Mouse (Mus musculus) spleen, postnatal 14 days (tissue): Measurements from ENCODE around the gene Hmgcr.

Experiments
- DNase-seq, 2 experiments: peaks; one replicate each; pipeline ENCODE4 v3.0.0; 2021 to 2022; ENCODE audit warnings: low spot score in 2 of 2

Hmgcr gene

GRCm38 (mm10) chr13:96670406-96671077 is at the start of gene Hmgcr:
Gene Hmgcr, minus strand, starts transcription at chr13:96670936.
- DNase-seq, result peak; percentile 92 to 94

GRCm38 (mm10) chr13:96720003-96720402 is 49.3 kb upstream of the Hmgcr start:
- DNase-seq, result no peak

- DNase-seq, result no peak
Measured at GRCm38 (mm10) chr13:96717821-96718220, 47.1 kb upstream of the Hmgcr start.

- DNase-seq, result no peak
Measured at GRCm38 (mm10) chr13:96716311-96716710, 45.6 kb upstream of the Hmgcr start.

GRCm38 (mm10) chr13:96709269-96710233 is 38.8 kb upstream of the Hmgcr start:
- DNase-seq, result no peak

- no peak for DNase-seq
Measured at GRCm38 (mm10) chr13:96702567-96703278, 32.0 kb upstream of the Hmgcr start.

- DNase-seq, result peak in 1 of 2 experiments; percentile 14
Measured at GRCm38 (mm10) chr13:96697805-96698586, 27.3 kb upstream of the Hmgcr start.

- no peak for DNase-seq
Measured at GRCm38 (mm10) chr13:96695428-96695827, 24.7 kb upstream of the Hmgcr start.

GRCm38 (mm10) chr13:96689901-96690300 is 19.2 kb upstream of the Hmgcr start:
- DNase-seq, result no peak

GRCm38 (mm10) chr13:96687261-96687660 is 16.5 kb upstream of the Hmgcr start:
- no peak for DNase-seq

GRCm38 (mm10) chr13:96684779-96685178 is 14.0 kb upstream of the Hmgcr start:
- DNase-seq, result no peak

GRCm38 (mm10) chr13:96681088-96681620 is 10.4 kb upstream of the Hmgcr start:
- no peak for DNase-seq

- no peak for DNase-seq
Measured at GRCm38 (mm10) chr13:96680163-96681087, 9.7 kb upstream of the Hmgcr start.

- DNase-seq, result no peak
Measured at GRCm38 (mm10) chr13:96678616-96679015, 7.9 kb upstream of the Hmgcr start.

- no peak for DNase-seq
Measured at GRCm38 (mm10) chr13:96677071-96677470, 6.3 kb upstream of the Hmgcr start.

GRCm38 (mm10) chr13:96675756-96676155 is 5.0 kb upstream of the Hmgcr start:
- DNase-seq, result no peak

GRCm38 (mm10) chr13:96673817-96674216 is 3.1 kb upstream of the Hmgcr start:
- no peak for DNase-seq

GRCm38 (mm10) chr13:96672276-96672675 is 1.5 kb upstream of the Hmgcr start:
- DNase-seq, result no peak

GRCm38 (mm10) chr13:96671906-96672234 is 1.1 kb upstream of the Hmgcr start:
- no peak for DNase-seq
